Mouse (Mus musculus) kidney, postnatal 36 days (tissue): Measurements from ENCODE around the gene Itprid1.

Experiments
- DNase-seq, 2 experiments: peaks; one replicate each; pipeline ENCODE4 v3.0.0; 2021 to 2022; ENCODE audit warnings: mixed read lengths in 2 of 2

The Itprid1 gene

DNA sequence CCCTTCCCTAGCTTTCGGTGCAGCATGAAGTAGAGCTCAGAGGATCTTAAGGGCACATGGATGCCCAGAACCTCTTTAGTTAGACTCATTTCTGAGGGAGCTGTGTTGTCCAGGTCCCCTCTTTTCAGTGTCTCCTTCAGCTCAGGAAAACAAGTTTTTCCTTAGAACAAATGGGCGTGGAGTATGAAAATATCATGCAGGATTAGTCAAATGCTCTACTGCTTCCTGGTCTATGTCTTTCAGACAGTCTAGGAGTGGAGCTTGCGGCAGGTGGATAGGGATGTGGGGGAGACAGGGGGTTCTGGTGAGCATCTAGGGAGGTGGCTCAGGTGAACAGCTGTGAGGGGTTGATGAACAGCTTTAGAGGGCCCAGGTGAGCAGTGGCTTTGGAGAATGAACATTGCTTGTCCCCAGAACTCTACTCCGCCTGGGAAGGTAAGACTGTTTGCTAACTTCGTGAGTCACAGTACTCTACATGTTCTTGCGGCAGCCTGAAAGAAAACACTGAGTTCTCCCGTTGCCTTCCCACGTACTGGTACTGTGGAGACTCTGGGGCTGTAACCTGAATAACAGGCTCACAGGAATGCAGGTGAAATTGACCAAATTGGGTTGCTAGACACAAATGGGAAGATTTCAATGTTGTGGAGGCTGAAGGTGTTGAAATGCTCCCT, at the start of gene Itprid1:
Itprid1 (plus strand) TSS at position 246 of the 671 bp plus-strand sequence.
- DNase-seq = no peak

DNA sequence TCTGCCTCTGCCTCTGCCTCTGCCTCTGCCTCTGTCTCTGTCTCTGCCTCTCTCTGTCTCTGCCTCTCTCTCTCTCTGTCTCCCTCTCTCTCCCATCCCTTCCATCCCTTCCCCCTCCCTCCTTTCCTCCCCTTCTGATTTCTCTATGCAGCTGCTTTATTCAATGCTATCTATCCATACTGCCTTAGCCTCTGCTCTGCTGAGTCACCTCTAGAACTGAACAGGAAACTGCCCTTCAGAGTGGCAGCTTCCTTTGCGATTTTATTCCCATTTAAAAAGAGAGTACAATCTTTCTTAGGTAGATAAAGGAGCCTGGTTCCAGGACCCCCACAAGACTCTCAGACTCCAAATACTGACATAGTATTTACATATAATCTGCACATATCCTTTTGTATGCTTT, 47.1 kb upstream of the Itprid1 start:
- no peak for DNase-seq

- no peak for DNase-seq
These were observed 44.7 kb upstream of the Itprid1 start for GRCm38 (mm10) chr6:55791852-55792496.

GRCm38 (mm10) chr6:55792536-55792935, 44.2 kb upstream of the Itprid1 start:
- no peak for DNase-seq

- DNase-seq = no peak
These were observed 34.0 kb upstream of the Itprid1 start for GRCm38 (mm10) chr6:55802686-55803085.

DNA sequence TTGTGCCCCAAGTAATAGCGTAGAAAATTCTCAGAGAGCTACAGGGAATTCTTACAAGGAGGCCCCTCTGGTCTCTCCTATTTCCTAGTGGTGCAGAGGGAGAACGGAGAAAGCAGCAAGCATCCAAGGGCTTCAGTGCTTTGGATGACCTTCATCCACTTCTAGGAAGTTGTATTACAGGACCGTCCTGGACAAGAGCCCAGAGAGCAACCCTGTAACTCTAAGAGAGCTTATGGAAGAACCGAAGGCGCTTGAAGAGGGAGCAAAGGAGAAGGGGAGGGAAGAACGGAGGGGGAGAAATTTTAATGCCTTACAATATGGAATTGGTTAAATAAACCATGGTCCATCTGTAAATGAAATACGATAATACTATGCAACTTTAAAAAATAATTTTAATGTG, 33.3 kb upstream of the Itprid1 start:
- no peak for DNase-seq

DNA sequence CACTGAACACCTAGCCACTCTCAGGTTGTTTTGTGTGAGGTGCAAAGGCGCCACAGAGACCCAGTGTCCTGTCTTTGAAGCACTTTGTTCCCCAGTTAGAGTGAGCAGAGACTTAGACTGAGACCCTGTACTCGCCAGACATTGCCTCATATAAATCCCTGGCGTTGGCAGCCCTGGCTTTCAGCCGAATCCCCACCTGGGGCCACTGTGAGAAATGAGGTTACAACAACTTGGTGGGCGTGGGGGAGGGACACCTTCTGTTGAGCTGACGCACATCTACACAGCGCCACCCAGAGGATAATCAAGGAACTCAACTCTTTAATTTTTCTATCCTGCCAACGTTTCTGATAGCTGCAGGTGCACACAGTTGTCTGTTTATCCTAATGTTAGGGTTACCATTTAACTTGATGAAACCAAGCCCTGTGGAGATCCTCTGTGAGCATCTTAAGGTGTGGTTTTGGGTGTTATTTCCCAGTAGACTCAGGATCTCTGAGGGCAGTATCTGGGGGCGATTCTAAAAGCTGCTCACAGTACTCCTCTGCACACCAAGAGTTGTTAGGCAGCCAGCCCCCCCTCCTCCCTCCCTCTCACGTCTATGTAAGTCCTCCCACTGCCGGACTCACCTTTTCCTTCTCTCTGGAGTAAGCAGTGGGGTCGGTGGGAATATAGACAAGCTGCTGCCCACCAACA, 32.6 kb upstream of the Itprid1 start:
- DNase-seq = no peak

DNA sequence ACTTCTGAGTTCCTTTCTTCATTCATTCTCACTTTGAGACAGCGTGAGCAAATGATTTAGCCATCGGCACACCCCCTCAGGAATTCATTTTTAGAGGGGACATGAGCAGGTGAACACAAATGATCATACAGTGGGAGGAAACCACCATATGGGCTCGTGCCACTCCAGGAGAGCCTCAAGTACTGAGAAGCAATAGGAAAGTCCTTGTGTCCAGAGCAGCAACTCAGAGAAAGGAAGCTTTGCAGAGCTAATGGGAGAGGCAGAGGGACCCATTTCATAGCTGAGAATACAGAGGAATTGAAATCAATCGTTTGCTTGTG, 32.1 kb upstream of the Itprid1 start:
- no peak for DNase-seq

GRCm38 (mm10) chr6:55805291-55806137, 31.2 kb upstream of the Itprid1 start:
- no peak for DNase-seq

GRCm38 (mm10) chr6:55806537-55806936, 30.2 kb upstream of the Itprid1 start:
- DNase-seq = no peak

- DNase-seq = no peak
These were observed 28.0 kb upstream of the Itprid1 start for GRCm38 (mm10) chr6:55808692-55809091.

GRCm38 (mm10) chr6:55811153-55811552, 25.5 kb upstream of the Itprid1 start:
- DNase-seq = no peak

GRCm38 (mm10) chr6:55812353-55812752, 24.3 kb upstream of the Itprid1 start:
- no peak for DNase-seq

- no peak for DNase-seq
These were observed 22.3 kb upstream of the Itprid1 start for GRCm38 (mm10) chr6:55814184-55814926.

DNA sequence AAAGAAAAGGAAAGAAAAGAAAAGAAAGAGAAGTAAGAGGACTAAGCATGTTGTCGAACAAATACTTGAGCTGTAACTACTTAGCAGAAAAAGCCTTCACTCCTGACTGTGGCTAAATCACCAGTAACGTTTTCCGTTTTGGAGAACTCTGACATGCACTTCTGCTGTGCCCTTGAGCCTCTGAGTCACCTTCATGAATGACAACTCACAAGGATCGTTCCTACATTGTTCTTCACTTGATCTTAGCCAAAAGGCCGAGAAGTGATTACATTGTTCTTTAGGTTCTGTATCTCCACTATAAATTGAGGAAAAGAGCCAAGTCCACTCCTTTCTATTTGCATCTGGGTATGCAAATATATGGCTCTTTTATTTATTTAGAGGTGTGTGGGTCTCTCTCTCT, 19.8 kb upstream of the Itprid1 start:
- DNase-seq = no peak

DNA sequence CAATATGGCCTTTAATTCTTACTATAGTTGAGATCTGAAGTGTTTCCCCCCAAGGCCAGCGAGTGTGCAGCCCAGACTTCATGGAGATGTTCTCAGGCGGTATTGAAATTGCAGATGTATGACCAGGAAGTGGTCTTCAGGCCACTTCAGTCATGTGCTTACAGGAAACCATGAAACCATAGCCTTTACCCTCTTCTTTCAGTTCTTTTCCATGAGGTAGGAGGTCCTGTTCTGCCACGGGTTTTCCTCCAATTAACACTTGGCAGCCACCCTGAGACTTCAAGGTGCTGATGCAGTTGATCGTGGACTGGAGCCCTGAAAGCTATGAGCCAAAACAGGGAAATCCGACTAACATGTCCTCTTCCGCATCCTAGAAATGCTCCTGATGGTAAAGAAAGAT, 7.0 kb upstream of the Itprid1 start:
- DNase-seq = no peak

DNA sequence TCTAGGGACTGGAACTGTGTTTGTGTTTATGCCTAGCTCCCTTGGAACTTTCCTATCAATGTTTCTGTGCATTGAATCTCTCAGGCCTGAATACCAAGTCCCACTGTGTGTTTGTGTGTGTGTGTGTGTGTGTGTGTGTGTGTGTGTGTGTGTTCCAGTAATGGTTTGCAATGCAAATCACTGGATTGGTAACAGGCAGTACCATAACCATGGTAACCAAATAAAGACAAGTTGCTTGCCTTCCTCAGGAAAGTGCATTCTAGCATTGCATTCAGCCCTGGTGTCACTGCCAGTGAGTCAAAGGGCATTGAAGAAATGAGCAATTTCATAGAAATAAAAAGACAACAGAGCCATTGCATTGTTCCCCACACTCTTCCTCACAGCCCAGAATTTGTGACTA, 15.9 kb downstream of the Itprid1 start:
- no peak for DNase-seq

DNA sequence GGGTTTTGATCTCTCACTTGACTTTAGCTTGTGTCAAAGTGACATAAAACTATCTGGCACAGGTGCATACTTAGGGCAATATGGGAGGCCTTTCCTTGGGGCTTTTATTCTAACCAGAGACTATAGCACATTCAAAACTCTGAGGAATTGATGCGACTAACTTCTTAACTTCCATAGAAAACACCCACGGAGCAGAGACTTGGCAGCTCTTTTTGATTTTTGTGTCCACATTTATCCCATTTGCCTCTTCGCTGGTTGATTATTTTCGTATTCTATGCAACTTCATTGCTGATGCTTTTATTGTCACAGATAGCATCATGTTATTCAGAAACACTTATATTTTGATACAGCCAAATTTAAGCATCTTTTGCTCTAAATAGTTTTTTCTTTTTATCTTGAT, 19.4 kb downstream of the Itprid1 start:
- DNase-seq = no peak

DNA sequence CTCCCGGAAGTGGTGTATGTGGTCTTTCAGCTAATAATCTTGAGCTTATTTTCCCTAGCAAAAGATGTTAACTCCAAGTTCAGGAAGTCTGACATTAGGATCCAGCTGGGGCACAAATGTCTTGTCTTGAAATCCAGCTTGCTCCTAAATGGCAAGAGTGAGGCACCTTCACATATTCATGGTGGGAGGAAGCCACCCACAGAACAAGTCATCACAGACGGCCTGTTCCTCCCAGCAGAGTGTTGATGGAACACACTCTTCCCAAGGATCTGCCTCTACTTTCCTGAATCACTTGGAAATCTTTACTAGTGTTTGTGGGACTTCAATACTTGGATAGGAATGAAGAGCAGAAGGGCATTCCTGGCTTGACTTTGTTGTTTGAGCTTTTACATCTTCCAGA, 28.5 kb downstream of the Itprid1 start:
- no peak for DNase-seq

DNA sequence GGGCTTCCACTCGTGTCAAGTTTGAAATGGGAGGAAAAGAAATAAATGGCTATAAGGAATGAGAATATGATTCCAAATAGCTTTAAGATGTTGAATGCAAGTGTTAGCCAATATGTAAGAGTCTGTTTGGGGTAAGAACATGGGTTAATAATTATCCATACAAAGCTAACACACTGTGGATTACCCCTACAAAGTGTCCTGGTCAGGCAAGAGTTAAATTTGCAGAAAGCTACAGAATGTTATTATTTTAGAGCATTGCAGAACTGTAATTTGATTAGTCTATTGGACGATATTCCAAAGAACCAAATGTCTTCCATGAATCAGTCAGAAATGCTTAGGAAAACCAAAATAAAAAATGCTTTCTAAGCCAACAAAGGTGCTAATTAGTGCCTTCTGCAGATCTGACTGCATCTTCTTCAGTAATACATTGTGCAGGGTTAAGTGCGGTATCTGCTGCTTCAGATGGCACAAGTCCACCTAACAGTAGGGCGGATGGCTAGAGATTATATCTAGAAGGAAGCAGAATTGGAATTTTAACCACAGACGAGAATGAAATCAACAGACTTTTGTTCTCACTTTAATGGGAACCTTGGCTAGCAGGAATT, 42.8 kb downstream of the Itprid1 start:
- no peak for DNase-seq

GRCm38 (mm10) chr6:55880886-55881285, 44.2 kb downstream of the Itprid1 start:
- DNase-seq = no peak

GRCm38 (mm10) chr6:55887598-55887997, 50.9 kb downstream of the Itprid1 start:
- DNase-seq = no peak
